Mouse (Mus musculus) stomach, postnatal 0 days (tissue): ENCODE data around the gene Dock4. TPM values are rescaled to one million over a fixed set of nuclear protein-coding genes. Genes with fewer than 3 reads are reported as not detected.

ENCODE experiments used
- ATAC-seq: fragments of 200-750 bp; cut with Nextera tagmentation; 2 replicates; pipeline ENCODE4 v1.8.0; 2017; ENCODE audit not compliant: low FRiP score, low TSS enrichment
- DNase-seq: peaks from one replicate; pipeline ENCODE4 v3.0.0-alpha.2; 2016; ENCODE audit warnings: low spot score
- H3K27ac ChIP-seq: fragments of 300-500 bp; sonication (generic); replicated peaks from 2 replicates; pipeline ENCODE4 v1.5.1; 2014; ENCODE audit warnings: mild to moderate bottlenecking, control low read depth
- H3K27me3 ChIP-seq: fragments of 300-500 bp; sonication (generic); 2 replicates; pipeline ENCODE4 v1.6.1; 2014; ENCODE audit warnings: low read length; ENCODE audit not compliant: control insufficient read depth, insufficient read depth
- H3K36me3 ChIP-seq: fragments of 300-500 bp; sonication (generic); 2 replicates; pipeline ENCODE4 v1.6.1; 2014; ENCODE audit warnings: low read length, mixed read lengths; ENCODE audit not compliant: control insufficient read depth, insufficient read depth
- H3K4me1 ChIP-seq: fragments of 300-500 bp; sonication (generic); replicated peaks from 2 replicates; pipeline ENCODE4 v1.6.1; 2014; ENCODE audit warnings: antibody characterized with exemption; ENCODE audit not compliant: control insufficient read depth, insufficient read depth
- H3K4me2 ChIP-seq: fragments of 300-500 bp; sonication (generic); replicated peaks from 2 replicates; pipeline ENCODE4 v1.6.1; 2014; ENCODE audit warnings: low read depth, mild to moderate bottlenecking, control low read depth, moderate library complexity
- H3K4me3 ChIP-seq: fragments of 300-500 bp; sonication (generic); 2 replicates; pipeline ENCODE4 v1.5.1; 2014; ENCODE audit warnings: low read depth, low read length, control low read depth
- H3K9ac ChIP-seq: fragments of 300-500 bp; sonication (generic); 2 replicates; pipeline ENCODE4 v1.6.1; 2014; ENCODE audit warnings: mild to moderate bottlenecking, low read length, control low read depth, mixed read lengths
- H3K9me3 ChIP-seq: fragments of 300-500 bp; sonication (generic); 2 replicates; pipeline ENCODE4 v1.6.1; 2016; ENCODE audit warnings: low read length; ENCODE audit not compliant: control insufficient read depth
- CTCF ChIP-seq: IDR thresholded peaks from 2 replicates; pipeline ENCODE4 v1.5.1; 2016; ENCODE audit warnings: antibody characterized with exemption, low read depth, mild to moderate bottlenecking, moderate library complexity
- EP300 ChIP-seq: optimal IDR thresholded peaks from 2 replicates; pipeline ENCODE3; 2016; ENCODE audit warnings: antibody characterized with exemption
- WGBS: fragments of 180-500 bp; shearing (Covaris S2); extraction: QIAGEN DNeasy Blood & Tissue Kit; methylation state at CpG from one replicate; pipeline ENCODE4 v1.1.7; 2014; 5-methylcytosine and 5-hydroxymethylcytosine counted together
- polyA plus RNA-seq: library from polyadenylated mRNA; unstranded; fragments of >200 nt; fragmentation: Nextera tagmentation; extraction: Ambion mirVana; gene quantifications from 2 replicates; pipeline ENCODE4 v1.2.1, GENCODE M21; 2015

The Dock4 gene
- polyA plus RNA-seq, 1 experiment from 2014 or later = 3.1 TPM

DNA sequence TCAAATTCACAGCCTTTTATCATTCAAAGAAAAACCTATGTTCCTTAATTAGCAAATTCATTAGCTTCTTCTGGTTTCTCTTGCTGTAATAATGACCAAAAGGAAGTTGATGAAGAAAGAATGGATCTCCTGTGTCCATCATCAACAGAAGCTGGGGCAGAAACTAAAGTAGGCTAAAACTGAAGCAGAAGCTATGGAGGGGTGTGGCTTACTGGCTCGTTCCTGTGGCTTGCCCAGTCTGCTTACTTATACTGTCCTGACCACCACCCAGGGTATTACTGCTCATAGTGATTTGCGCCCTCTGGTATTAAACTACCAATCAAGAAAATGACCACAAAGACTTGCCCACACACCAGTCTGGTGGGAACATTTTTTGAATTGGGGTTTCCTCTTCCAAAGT is 359.5 kb downstream of the Dock4 start:
- Histone ChIP-seq H3K9ac (no peak overlapping the region), H3K27ac (no peak overlapping the region), H3K9me3 (no peaks in the 10 kb centered on the region), H3K36me3 (0 out of 2 replicates have a peak, but pooled peaks cover 2% of the 10 kb centered on the region), H3K4me1 (no peaks in the 10 kb centered on the region), H3K4me2 (no peak overlapping the region), H3K4me3 (no peak overlapping the region), H3K27me3 (no peaks in the 10 kb centered on the region)
- 75% methylated on average over 2 of the region's 2 CpGs for WGBS
- no peak for ATAC-seq
- DNase-seq = no peak
- no peak for TF ChIP-seq EP300
- TF ChIP-seq CTCF = no peak

DNA sequence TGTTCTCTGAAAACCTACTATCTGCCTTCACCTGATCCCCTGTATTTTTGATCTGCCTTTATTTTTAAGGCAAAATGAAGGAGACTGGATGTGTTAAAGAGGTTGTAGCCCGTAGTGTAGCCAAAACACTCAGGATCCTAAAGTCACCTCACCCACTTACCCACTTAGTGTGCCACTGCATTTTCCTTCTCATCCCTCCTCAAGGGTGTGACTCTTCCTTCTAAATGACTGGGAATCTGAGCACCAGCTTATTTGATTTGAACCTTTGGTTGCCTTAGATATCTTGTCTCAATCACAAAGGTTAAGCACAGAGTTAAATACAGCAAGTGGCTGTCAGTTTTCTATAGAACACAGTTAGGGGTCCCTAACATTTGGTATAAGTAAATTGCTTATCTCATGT is 362.2 kb downstream of the Dock4 start:
- 96% methylated on average over 1 of the region's 1 CpGs for WGBS
- H3K4me2 ChIP-seq = no peak overlapping the region
- H3K9me3 ChIP-seq = no peaks in the 10 kb centered on the region

DNA sequence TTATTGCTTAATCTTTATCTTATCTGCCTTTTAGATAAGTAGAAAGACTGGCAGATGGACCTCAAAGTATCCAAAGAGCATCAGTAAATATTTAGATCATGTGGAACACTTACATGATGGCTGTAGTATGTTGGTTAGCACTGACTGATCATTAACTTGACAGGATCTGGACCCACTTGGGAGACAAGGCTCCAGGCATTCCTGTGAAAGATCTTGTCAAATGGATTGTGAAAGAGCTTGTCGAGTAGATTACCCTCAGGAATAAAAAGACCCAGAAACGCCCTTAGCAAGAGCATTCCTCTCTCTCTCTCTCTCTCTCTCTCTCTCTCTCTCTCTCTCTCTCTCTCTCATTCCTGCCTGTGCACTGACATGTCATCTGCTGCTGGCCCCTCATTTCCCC is 367.7 kb downstream of the Dock4 start:
- no peak for TF ChIP-seq CTCF
- no peak for TF ChIP-seq EP300
- Histone ChIP-seq H3K9me3 (no peaks in the 10 kb centered on the region), H3K4me1 (no peaks in the 10 kb centered on the region), H3K36me3 (0 out of 2 replicates have a peak, but pooled peaks cover 2% of the 10 kb centered on the region), H3K4me2 (no peak overlapping the region), H3K4me3 (no peak overlapping the region), H3K9ac (no peak overlapping the region), H3K27me3 (no peaks in the 10 kb centered on the region), H3K27ac (no peak overlapping the region)
- 37% methylated on average over 2 of the region's 2 CpGs for WGBS
- DNase-seq (no peak), ATAC-seq (no peak)

More for the DNA sequence above, 362.2 kb downstream of the Dock4 start:
- Histone ChIP-seq H3K9ac (no peak overlapping the region), H3K4me3 (no peak overlapping the region), H3K27me3 (no peaks in the 10 kb centered on the region), H3K4me1 (no peaks in the 10 kb centered on the region), H3K36me3 (0 out of 2 replicates have a peak, but pooled peaks cover 2% of the 10 kb centered on the region), H3K27ac (no peak overlapping the region)
- no peak for ATAC-seq
- no peak for DNase-seq
- no peak for TF ChIP-seq CTCF
- no peak for TF ChIP-seq EP300

DNA sequence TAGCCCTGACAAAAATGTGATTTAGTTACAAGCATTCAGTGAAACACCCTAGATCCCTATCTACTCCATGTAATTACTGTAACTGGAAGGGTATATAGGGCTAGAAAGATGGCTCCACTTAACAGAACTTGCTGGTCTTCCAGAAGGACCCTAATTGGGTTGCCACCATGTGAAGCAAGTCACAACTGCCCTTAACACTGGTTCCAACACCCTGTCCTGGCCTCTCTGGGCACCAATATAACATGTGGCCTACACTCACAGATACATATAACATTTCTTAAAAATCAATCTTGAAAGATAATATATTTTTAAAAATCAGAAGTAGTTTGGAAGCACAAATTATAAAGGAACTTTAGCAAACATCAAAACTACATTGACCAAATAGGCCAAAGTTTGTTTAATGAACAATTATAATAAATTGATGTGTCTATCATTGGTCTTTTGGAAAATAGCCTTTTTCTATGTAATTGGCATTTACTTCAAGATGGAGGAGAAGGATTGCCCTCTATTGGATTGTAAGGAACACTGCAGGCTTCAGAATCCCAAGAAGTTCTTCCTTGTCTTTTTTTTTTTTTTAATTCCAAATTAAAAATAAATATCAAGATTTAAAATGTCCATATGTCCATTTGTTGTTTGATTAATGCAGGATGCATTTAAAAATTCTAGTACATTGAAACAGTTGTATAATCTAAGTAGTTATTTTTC is 369.1 kb downstream of the Dock4 start:
- H3K36me3 ChIP-seq = no peaks in the 10 kb centered on the region
- H3K4me2 ChIP-seq = no peak overlapping the region
- H3K9ac ChIP-seq = no peak overlapping the region
- no peak for TF ChIP-seq EP300
- TF ChIP-seq CTCF = peak; percentile 76
- no peaks in the 10 kb centered on the region for H3K9me3 ChIP-seq
- H3K27ac ChIP-seq = no peak overlapping the region
- H3K4me1 ChIP-seq = no peaks in the 10 kb centered on the region
- no peaks in the 10 kb centered on the region for H3K27me3 ChIP-seq
- no peak overlapping the region for H3K4me3 ChIP-seq
- ATAC-seq (no peak), DNase-seq (no peak)

DNA sequence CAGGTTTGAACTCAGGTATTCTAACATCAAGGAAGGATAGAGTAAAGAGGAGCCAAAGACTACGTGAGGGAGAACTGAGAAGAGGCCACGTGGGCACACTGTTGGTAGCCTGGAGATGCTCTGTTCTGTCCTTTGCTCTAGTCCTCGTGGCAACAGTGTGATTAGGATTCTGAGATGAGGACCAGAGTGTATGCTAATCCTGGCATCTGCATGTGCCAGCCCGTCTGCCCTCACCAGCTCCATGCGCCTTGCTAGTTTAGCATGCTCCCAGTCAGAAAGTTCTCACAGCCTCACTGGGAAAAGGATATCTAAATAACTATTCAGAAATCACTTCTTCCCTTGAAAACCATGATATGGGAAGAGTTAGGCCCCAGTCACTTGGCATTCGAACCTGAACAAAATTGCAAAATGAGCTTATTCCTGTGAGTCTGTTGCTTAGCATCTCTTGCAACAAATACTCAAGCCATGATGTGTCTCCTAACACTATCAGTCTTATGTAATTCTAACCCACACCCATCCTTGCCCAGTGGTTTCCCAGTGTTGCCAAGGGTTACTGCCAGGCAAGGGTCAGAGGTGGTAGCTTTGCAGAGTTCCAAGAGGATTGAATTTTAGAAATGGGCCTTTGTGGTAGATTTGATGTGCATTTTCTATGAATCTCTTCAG is 372.4 kb downstream of the Dock4 start:
- Histone ChIP-seq H3K9ac (no peak overlapping the region), H3K36me3 (no peaks in the 10 kb centered on the region), H3K27ac (no peak overlapping the region), H3K4me3 (no peak overlapping the region), H3K27me3 (no peaks in the 10 kb centered on the region), H3K4me1 (no peaks in the 10 kb centered on the region), H3K9me3 (no peaks in the 10 kb centered on the region), H3K4me2 (no peak overlapping the region)
- TF ChIP-seq EP300 = no peak
- TF ChIP-seq CTCF = no peak
- DNase-seq (no peak), ATAC-seq (no peak)
- 89% methylated on average over 6 of the region's 6 CpGs for WGBS

DNA sequence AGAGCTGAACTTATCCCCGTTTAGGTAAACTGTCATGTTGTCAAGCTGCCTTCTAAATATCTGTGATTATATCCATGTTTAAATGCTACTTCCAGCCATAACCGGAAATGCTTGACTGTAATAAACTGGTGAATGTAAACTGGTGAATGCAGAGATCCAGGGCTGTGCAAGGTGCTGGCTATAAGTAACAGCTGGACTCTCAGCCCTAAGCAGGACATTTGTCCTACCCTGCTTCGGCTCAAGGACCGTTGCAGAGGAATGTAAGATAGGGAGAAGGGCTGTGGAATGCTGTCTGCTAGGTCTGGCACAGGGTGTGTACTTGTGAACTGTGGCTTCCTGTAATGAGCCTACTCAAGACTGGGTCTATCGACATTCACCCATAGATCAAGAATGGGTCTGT is 377.9 kb downstream of the Dock4 start:
- Histone ChIP-seq H3K4me2 (no peak overlapping the region), H3K9ac (no peak overlapping the region), H3K36me3 (no peaks in the 10 kb centered on the region), H3K27me3 (no peaks in the 10 kb centered on the region), H3K9me3 (no peaks in the 10 kb centered on the region), H3K4me1 (no peaks in the 10 kb centered on the region), H3K4me3 (no peak overlapping the region), H3K27ac (no peak overlapping the region)
- 65% methylated on average over 5 of the region's 5 CpGs for WGBS
- TF ChIP-seq EP300 = no peak
- TF ChIP-seq CTCF = no peak
- DNase-seq (no peak), ATAC-seq (no peak)
